Mouse (Mus musculus) intestine, postnatal 0 days (tissue): Measurements from ENCODE around the gene 9330161L09Rik. TPM values are rescaled to one million over a fixed set of nuclear protein-coding genes. Genes with fewer than 3 reads are reported as not detected.
"Not testable (repeated sequence)": the region's sequence is repeated elsewhere in the genome, so short reads cannot be mapped to it uniquely, and the experiment has no call there.

Source experiments
- ATAC-seq: fragments of 200-750 bp; cut with Nextera tagmentation; 2 replicates; pipeline ENCODE4 v1.8.0; 2017; ENCODE audit warnings: mild to moderate bottlenecking, moderate TSS enrichment, moderate library complexity
- H3K27ac ChIP-seq: fragments of 300-500 bp; sonication (generic); 2 replicates; pipeline ENCODE4 v1.5.1; 2014; ENCODE audit warnings: mild to moderate bottlenecking, low read depth, low read length, moderate library complexity
- H3K27me3 ChIP-seq: fragments of 300-500 bp; sonication (generic); replicated peaks from 2 replicates; pipeline ENCODE4 v1.6.1; 2014; ENCODE audit warnings: low read length, mixed read lengths; ENCODE audit not compliant: control insufficient read depth, insufficient read depth
- H3K36me3 ChIP-seq: fragments of 300-500 bp; sonication (generic); 2 replicates; pipeline ENCODE4 v1.6.1; 2014; ENCODE audit warnings: mild to moderate bottlenecking, moderate library complexity; ENCODE audit not compliant: control insufficient read depth, insufficient read depth
- H3K4me1 ChIP-seq: fragments of 300-500 bp; sonication (generic); replicated peaks from 2 replicates; pipeline ENCODE4 v1.6.1; 2014; ENCODE audit warnings: antibody characterized with exemption, low read length, mixed read lengths; ENCODE audit not compliant: control insufficient read depth, insufficient read depth
- H3K4me2 ChIP-seq: fragments of 300-500 bp; sonication (generic); replicated peaks from 2 replicates; pipeline ENCODE4 v1.6.1; 2014; ENCODE audit warnings: low read depth, mild to moderate bottlenecking, moderate library complexity
- H3K4me3 ChIP-seq: fragments of 300-500 bp; sonication (generic); 2 replicates; pipeline ENCODE4 v1.5.1; 2014; ENCODE audit warnings: low read depth, low read length
- H3K9ac ChIP-seq: fragments of 300-500 bp; sonication (generic); 2 replicates; pipeline ENCODE4 v1.6.1; 2014; ENCODE audit warnings: mild to moderate bottlenecking, low read depth, low read length
- H3K9me3 ChIP-seq: fragments of 300-500 bp; sonication (generic); 2 replicates; pipeline ENCODE4 v1.6.1; 2016; ENCODE audit warnings: mixed run types; ENCODE audit not compliant: control insufficient read depth
- CTCF ChIP-seq: sonication (generic); IDR thresholded peaks from 2 replicates; pipeline ENCODE4 v1.5.1; 2016; ENCODE audit warnings: low read depth, mild to moderate bottlenecking, control low read depth, antibody characterized with exemption, moderate library complexity
- WGBS: fragments of 180-500 bp; shearing (Covaris S2); extraction: QIAGEN DNeasy Blood & Tissue Kit; methylation state at CpG from one replicate; pipeline ENCODE4 v1.1.7; 2014; 5-methylcytosine and 5-hydroxymethylcytosine counted together
- polyA plus RNA-seq: library from polyadenylated mRNA; unstranded; fragments of >200 nt; fragmentation: Nextera tagmentation; extraction: Ambion mirVana; gene quantifications from 2 replicates; pipeline ENCODE4 v1.2.1, GENCODE M21; 2015

9330161L09Rik gene
- polyA plus RNA-seq: 0.35 TPM in 1 of 2 replicates, not detected in the other

GRCm38 (mm10) chr12:103407720-103408119, at the start of gene 9330161L09Rik:
Gene 9330161L09Rik, minus strand, starts transcription at chr12:103407820.
- H3K4me2 ChIP-seq: no peak within 1 kb of the TSS
- H3K9me3 ChIP-seq: no peaks in the 10 kb centered on the region
- no peak for TF ChIP-seq CTCF
- H3K36me3 ChIP-seq: peaks cover 80% of the 10 kb centered on the region
- no peak within 1 kb of the TSS for H3K9ac ChIP-seq
- ATAC-seq: no peak
- H3K4me1 ChIP-seq: no peaks in the 10 kb centered on the region
- H3K27ac ChIP-seq: no peak within 1 kb of the TSS
- no peaks in the 10 kb centered on the region for H3K27me3 ChIP-seq
- WGBS: 90% methylated on average over 4 of the region's 4 CpGs
- H3K4me3 ChIP-seq: no peak within 1 kb of the TSS

GRCm38 (mm10) chr12:103457140-103457539, 49.5 kb upstream of the 9330161L09Rik start, which contains the start of gene Ifi27l2b:
Gene Ifi27l2b, minus strand, starts transcription at chr12:103457223.
- Histone ChIP-seq H3K4me3 (no peak within 1 kb of the TSS), H3K9me3 (no peaks in the 10 kb centered on the region), H3K27ac (no peak within 1 kb of the TSS; the same call in 1 of the 2 replicates), H3K4me1 (no peaks in the 10 kb centered on the region), H3K36me3 (no peaks in the 10 kb centered on the region; the same call in 1 of the 2 replicates), H3K27me3 (no peaks in the 10 kb centered on the region), H3K4me2 (peak within 1 kb of the TSS; percentile 57), H3K9ac (no peak within 1 kb of the TSS)
- ATAC-seq: peak; percentile 99
- WGBS: 35% methylated on average over 3 of the region's 3 CpGs
- TF ChIP-seq CTCF: no peak

- H3K9me3 ChIP-seq, H3K27me3 ChIP-seq, H3K4me1 ChIP-seq, H3K36me3 ChIP-seq, H3K4me3 ChIP-seq, H3K27ac ChIP-seq, H3K9ac ChIP-seq: not testable (repeated sequence)
- ATAC-seq: peak; percentile 57
- H3K4me2 ChIP-seq: peak overlapping the region; percentile 57
- WGBS: no CpG with 5 or more reads among the region's 1 CpGs
Observed at GRCm38 (mm10) chr12:103456727-103457126, 49.1 kb upstream of the 9330161L09Rik start.

- Histone ChIP-seq H3K27me3 (no peaks in the 10 kb centered on the region), H3K27ac (no peak overlapping the region), H3K4me1 (no peaks in the 10 kb centered on the region), H3K36me3 (peaks cover 4% of the 10 kb centered on the region; the same call in 1 of the 2 replicates), H3K4me2 (no peak overlapping the region), H3K9me3 (no peaks in the 10 kb centered on the region), H3K4me3 (no peak overlapping the region), H3K9ac (no peak overlapping the region)
- no peak for ATAC-seq
- TF ChIP-seq CTCF: no peak
Observed at GRCm38 (mm10) chr12:103453361-103453760, 45.7 kb upstream of the 9330161L09Rik start.

- H3K4me3 ChIP-seq: no peak overlapping the region
- no peaks in the 10 kb centered on the region for H3K9me3 ChIP-seq
- no peaks in the 10 kb centered on the region for H3K27me3 ChIP-seq
- no peak for ATAC-seq
- H3K36me3 ChIP-seq: peaks cover 5% of the 10 kb centered on the region; the same call in 1 of the 2 replicates
- H3K9ac ChIP-seq: no peak overlapping the region
- TF ChIP-seq CTCF: no peak
- H3K4me1 ChIP-seq: no peaks in the 10 kb centered on the region
- H3K27ac ChIP-seq: no peak overlapping the region
- WGBS: 74% methylated on average over 3 of the region's 3 CpGs
- H3K4me2 ChIP-seq: no peak overlapping the region
Observed at GRCm38 (mm10) chr12:103445060-103445459, 37.4 kb upstream of the 9330161L09Rik start.

GRCm38 (mm10) chr12:103444261-103444660, 36.6 kb upstream of the 9330161L09Rik start:
- not testable (repeated sequence) for H3K4me2 ChIP-seq, H3K9ac ChIP-seq, H3K9me3 ChIP-seq, ATAC-seq, H3K4me1 ChIP-seq, H3K36me3 ChIP-seq, H3K4me3 ChIP-seq, H3K27me3 ChIP-seq, H3K27ac ChIP-seq
- 36% methylated on average over 5 of the region's 7 CpGs for WGBS

GRCm38 (mm10) chr12:103443524-103443923, 35.9 kb upstream of the 9330161L09Rik start, which contains the start of gene Ifi27l2a:
Gene Ifi27l2a, minus strand, starts transcription at chr12:103443680.
- no peak within 1 kb of the TSS for H3K27ac ChIP-seq
- no peaks in the 10 kb centered on the region for H3K9me3 ChIP-seq
- ATAC-seq: no peak
- 54% methylated on average over 3 of the region's 3 CpGs for WGBS
- no peak for TF ChIP-seq CTCF
- no peak within 1 kb of the TSS for H3K9ac ChIP-seq
- no peaks in the 10 kb centered on the region for H3K27me3 ChIP-seq
- H3K4me3 ChIP-seq: no peak within 1 kb of the TSS
- peaks cover 8% of the 10 kb centered on the region; the same call in 1 of the 2 replicates for H3K36me3 ChIP-seq
- peak within 1 kb of the TSS; percentile 44 for H3K4me2 ChIP-seq
- no peaks in the 10 kb centered on the region for H3K4me1 ChIP-seq
